Mouse (Mus musculus) forebrain, embryonic 11.5 days (tissue): ENCODE data around the gene Vmn1r53. TPM values are rescaled to one million over a fixed set of nuclear protein-coding genes. Genes with fewer than 3 reads are reported as not detected.
"Not testable (repeated sequence)": the region's sequence is repeated elsewhere in the genome, so short reads cannot be mapped to it uniquely, and the experiment has no call there.

Experiments used
- ATAC-seq: fragments of 200-750 bp; cut with Nextera tagmentation; replicated peaks from 2 replicates; pipeline ENCODE4 v1.8.0; 2017; ENCODE audit warnings: moderate TSS enrichment; ENCODE audit not compliant: low FRiP score
- DNase-seq: peaks from one replicate; pipeline ENCODE4 v3.0.0-alpha.2; 2017; ENCODE audit warnings: low spot score
- H3K27ac ChIP-seq: fragments of 300-500 bp; sonication (generic); 2 replicates; pipeline ENCODE4 v1.5.1; 2014; ENCODE audit warnings: low read depth, low read length
- H3K27me3 ChIP-seq: fragments of 300-500 bp; sonication (generic); 2 replicates; pipeline ENCODE4 v1.6.1; 2014; ENCODE audit warnings: mild to moderate bottlenecking, low read length, mixed read lengths; ENCODE audit not compliant: control insufficient read depth, insufficient read depth
- H3K36me3 ChIP-seq: fragments of 300-500 bp; sonication (generic); 2 replicates; pipeline ENCODE4 v1.6.1; 2014; ENCODE audit warnings: mild to moderate bottlenecking, low read length, moderate library complexity, mixed read lengths; ENCODE audit not compliant: control insufficient read depth, insufficient read depth
- H3K4me1 ChIP-seq: fragments of 300-500 bp; sonication (generic); replicated peaks from 2 replicates; pipeline ENCODE4 v1.6.1; 2014; ENCODE audit warnings: low read length, mixed read lengths; ENCODE audit not compliant: control insufficient read depth, insufficient read depth
- H3K4me2 ChIP-seq: fragments of 300-500 bp; sonication (generic); 2 replicates; pipeline ENCODE4 v1.6.1; 2014; ENCODE audit warnings: low read depth, mild to moderate bottlenecking, low read length, moderate library complexity, mixed read lengths; ENCODE audit not compliant: severe bottlenecking
- H3K4me3 ChIP-seq: fragments of 300-500 bp; sonication (generic); 2 replicates; pipeline ENCODE4 v1.5.1; 2014; ENCODE audit warnings: low read depth, low read length
- H3K9ac ChIP-seq: fragments of 300-500 bp; sonication (generic); 2 replicates; pipeline ENCODE4 v1.6.1; 2014; ENCODE audit warnings: low read length
- H3K9me3 ChIP-seq: fragments of 300-500 bp; sonication (generic); 2 replicates; pipeline ENCODE4 v1.6.1; 2016; ENCODE audit warnings: low read length, mixed read lengths; ENCODE audit not compliant: control insufficient read depth
- WGBS: fragments of 180-500 bp; shearing (Covaris S2); extraction: QIAGEN DNeasy Blood & Tissue Kit; methylation state at CpG from one replicate; pipeline ENCODE4 v1.1.7; 2014; 5-methylcytosine and 5-hydroxymethylcytosine counted together
- polyA plus RNA-seq: library from polyadenylated mRNA; unstranded; fragments of >200 nt; fragmentation: Nextera tagmentation; extraction: Ambion mirVana; gene quantifications from 2 replicates; pipeline ENCODE4 v1.2.1, GENCODE M21; 2014

Vmn1r53 gene
- polyA plus RNA-seq = not detected in 2 replicates

- Histone ChIP-seq H3K4me1 (no peaks in the 10 kb centered on the region), H3K36me3 (no peaks in the 10 kb centered on the region), H3K27me3 (no peaks in the 10 kb centered on the region), H3K27ac (no peak within 1 kb of the TSS), H3K9ac (no peak within 1 kb of the TSS), H3K4me2 (no peak within 1 kb of the TSS), H3K9me3 (no peaks in the 10 kb centered on the region; the same call in 1 of the 2 replicates), H3K4me3 (no peak within 1 kb of the TSS)
- DNase-seq (no peak), ATAC-seq (no peak)
- 85% methylated on average over 1 of the region's 1 CpGs for WGBS
Observed at GRCm38 (mm10) chr6:90224338-90224737, at the start of gene Vmn1r53. TSS of gene Vmn1r53 (minus strand) at chr6:90224438.

GRCm38 (mm10) chr6:90246000-90246399 lies 21.8 kb upstream of the Vmn1r53 start, which contains the start of gene Vmn1r54:
TSS of gene Vmn1r54 (plus strand) at chr6:90246300.
- H3K27ac ChIP-seq = no peak within 1 kb of the TSS
- H3K9ac ChIP-seq = no peak within 1 kb of the TSS
- no peaks in the 10 kb centered on the region for H3K27me3 ChIP-seq
- ATAC-seq (no peak), DNase-seq (no peak)
- no peaks in the 10 kb centered on the region for H3K36me3 ChIP-seq
- no peaks in the 10 kb centered on the region for H3K4me1 ChIP-seq
- H3K9me3 ChIP-seq = no peaks in the 10 kb centered on the region
- no peak within 1 kb of the TSS for H3K4me3 ChIP-seq
- WGBS = 75% methylated on average over 1 of the region's 1 CpGs
- H3K4me2 ChIP-seq = no peak within 1 kb of the TSS

GRCm38 (mm10) chr6:90244019-90244418 lies 19.8 kb upstream of the Vmn1r53 start:
- no peaks in the 10 kb centered on the region for H3K4me1 ChIP-seq
- DNase-seq (no peak), ATAC-seq (no peak)
- no peak overlapping the region for H3K4me2 ChIP-seq
- no peak overlapping the region for H3K27ac ChIP-seq
- no peak overlapping the region for H3K9ac ChIP-seq
- no peaks in the 10 kb centered on the region for H3K27me3 ChIP-seq
- WGBS = 80% methylated on average over 3 of the region's 3 CpGs
- no peaks in the 10 kb centered on the region for H3K36me3 ChIP-seq
- H3K9me3 ChIP-seq = no peaks in the 10 kb centered on the region
- no peak overlapping the region for H3K4me3 ChIP-seq

GRCm38 (mm10) chr6:90232681-90233080 lies 8.4 kb upstream of the Vmn1r53 start:
- H3K27me3 ChIP-seq = no peaks in the 10 kb centered on the region
- H3K9ac ChIP-seq = no peak overlapping the region
- no peaks in the 10 kb centered on the region for H3K36me3 ChIP-seq
- DNase-seq = no peak
- H3K4me1 ChIP-seq = no peaks in the 10 kb centered on the region
- H3K27ac ChIP-seq = no peak overlapping the region
- H3K4me3 ChIP-seq = no peak overlapping the region
- H3K9me3 ChIP-seq = no peaks in the 10 kb centered on the region; the same call in 1 of the 2 replicates
- 63% methylated on average over 27 of the region's 27 CpGs for WGBS
- H3K4me2 ChIP-seq = no peak overlapping the region
- no peak for ATAC-seq

GRCm38 (mm10) chr6:90232114-90232513 lies 7.9 kb upstream of the Vmn1r53 start:
- H3K4me2 ChIP-seq, H3K4me3 ChIP-seq, H3K9ac ChIP-seq, H3K27me3 ChIP-seq, H3K4me1 ChIP-seq, H3K9me3 ChIP-seq, H3K27ac ChIP-seq, H3K36me3 ChIP-seq, ATAC-seq, DNase-seq: not testable (repeated sequence)
- WGBS = 98% methylated on average over 4 of the region's 4 CpGs

GRCm38 (mm10) chr6:90202493-90202892 lies 21.7 kb downstream of the Vmn1r53 start, which contains the start of gene V1ra8:
TSS of gene V1ra8 (plus strand) at chr6:90202793.
- H3K4me3 ChIP-seq, H3K4me2 ChIP-seq, DNase-seq, H3K27ac ChIP-seq, H3K9ac ChIP-seq, ATAC-seq, H3K36me3 ChIP-seq, H3K27me3 ChIP-seq, H3K9me3 ChIP-seq, H3K4me1 ChIP-seq: not testable (repeated sequence)
- WGBS = 71% methylated on average over 1 of the region's 2 CpGs

- DNase-seq (no peak), ATAC-seq (no peak)
- Histone ChIP-seq H3K4me3 (no peak within 1 kb of the TSS), H3K4me2 (no peak within 1 kb of the TSS), H3K9me3 (no peaks in the 10 kb centered on the region; the same call in 1 of the 2 replicates), H3K4me1 (no peaks in the 10 kb centered on the region), H3K9ac (no peak within 1 kb of the TSS), H3K36me3 (no peaks in the 10 kb centered on the region), H3K27ac (no peak within 1 kb of the TSS), H3K27me3 (no peaks in the 10 kb centered on the region)
- 73% methylated on average over 2 of the region's 2 CpGs for whole genome bisulfite sequencing
Observed at GRCm38 (mm10) chr6:90174508-90174907, 49.7 kb downstream of the Vmn1r53 start, which contains the start of gene Vmn1r52. TSS of gene Vmn1r52 (plus strand) at chr6:90174808.

Other genes starting within 250 kb of the Vmn1r53 start
- gene Vmn1r47, start 208.3 kb downstream of the Vmn1r53 start, polyA plus RNA-seq = not detected in 2 replicates
- not detected in 2 replicates for gene Vmn1r48, start 187.6 kb downstream of the Vmn1r53 start, polyA plus RNA-seq
- not detected in 2 replicates for gene Vmn1r49, start 145.9 kb downstream of the Vmn1r53 start, polyA plus RNA-seq
- gene Vmn1r50, start 123.0 kb downstream of the Vmn1r53 start, polyA plus RNA-seq = not detected in 2 replicates
- gene Vmn1r51, start 101.8 kb downstream of the Vmn1r53 start, polyA plus RNA-seq = not detected in 2 replicates
- gene Vmn1r52, start 49.6 kb downstream of the Vmn1r53 start, polyA plus RNA-seq = not detected in 2 replicates
- gene V1ra8, start 21.6 kb downstream of the Vmn1r53 start, polyA plus RNA-seq = not detected in 2 replicates
- not detected in 2 replicates for gene Vmn1r54, start 21.9 kb upstream of the Vmn1r53 start, polyA plus RNA-seq
- not detected in 2 replicates for gene BC048671, start 76.8 kb upstream of the Vmn1r53 start, polyA plus RNA-seq
- gene Chst13, start 100.7 kb upstream of the Vmn1r53 start, polyA plus RNA-seq = 0.15 TPM in 1 of 2 replicates, not detected in the other
- not detected in 2 replicates for gene Uroc1, start 108.8 kb upstream of the Vmn1r53 start, polyA plus RNA-seq
- gene Zxdc, start 145.1 kb upstream of the Vmn1r53 start, polyA plus RNA-seq = 10.0 and 11.3 TPM in 2 replicates
- gene Cfap100, start 204.4 kb upstream of the Vmn1r53 start, polyA plus RNA-seq = 1.2 and 1.8 TPM in 2 replicates
- 2.8 and 3.0 TPM in 2 replicates for gene Klf15, start 238.1 kb upstream of the Vmn1r53 start, polyA plus RNA-seq